Mouse (Mus musculus) lung, postnatal 0 days (tissue): ENCODE results near the gene Tspan13. TPM values are rescaled to one million over a fixed set of nuclear protein-coding genes. Genes with fewer than 3 reads are reported as not detected.

Source experiments
- ATAC-seq: fragments of 200-750 bp; cut with Nextera tagmentation; 2 replicates; pipeline ENCODE4 v1.8.0; 2017; ENCODE audit warnings: moderate library complexity
- DNase-seq: peaks from one replicate; pipeline ENCODE4 v3.0.0-alpha.2; 2016; ENCODE audit warnings: low spot score
- H3K27ac ChIP-seq: fragments of 300-500 bp; sonication (generic); 2 replicates; pipeline ENCODE4 v1.5.1; 2014; ENCODE audit warnings: antibody characterized with exemption, mild to moderate bottlenecking, low read length, mixed read lengths
- H3K27me3 ChIP-seq: fragments of 300-500 bp; sonication (generic); replicated peaks from 2 replicates; pipeline ENCODE4 v1.6.1; 2014; ENCODE audit warnings: low read length, mixed read lengths; ENCODE audit not compliant: insufficient read depth
- H3K36me3 ChIP-seq: fragments of 300-500 bp; sonication (generic); 2 replicates; pipeline ENCODE4 v1.6.1; 2014; ENCODE audit warnings: low read length, mixed read lengths; ENCODE audit not compliant: insufficient read depth
- H3K4me1 ChIP-seq: fragments of 300-500 bp; sonication (generic); 2 replicates; pipeline ENCODE4 v1.6.1; 2014; ENCODE audit warnings: antibody characterized with exemption, low read depth, low read length, mixed read lengths; ENCODE audit not compliant: insufficient read depth
- H3K4me2 ChIP-seq: fragments of 300-500 bp; sonication (generic); replicated peaks from 2 replicates; pipeline ENCODE4 v1.6.1; 2014; ENCODE audit warnings: low read depth, mild to moderate bottlenecking, low read length, moderate library complexity, mixed read lengths
- H3K4me3 ChIP-seq: fragments of 300-500 bp; sonication (generic); 2 replicates; pipeline ENCODE4 v1.5.1; 2014; ENCODE audit warnings: low read depth, low read length
- H3K9ac ChIP-seq: fragments of 300-500 bp; sonication (generic); replicated peaks from 2 replicates; pipeline ENCODE4 v1.6.1; 2014; ENCODE audit warnings: low read depth, mild to moderate bottlenecking
- H3K9me3 ChIP-seq: fragments of 300-500 bp; sonication (generic); 2 replicates; pipeline ENCODE4 v1.6.1; 2016; ENCODE audit warnings: low read length, mixed read lengths
- CTCF ChIP-seq: IDR thresholded peaks from 2 replicates; pipeline ENCODE4 v1.5.1; 2016; ENCODE audit warnings: antibody characterized with exemption, mild to moderate bottlenecking
- EP300 ChIP-seq: IDR thresholded peaks from 2 replicates; pipeline ENCODE4 v1.6.1; 2016; ENCODE audit warnings: antibody characterized with exemption, mild to moderate bottlenecking, control low read depth
- WGBS: fragments of 180-500 bp; shearing (Covaris S2); extraction: QIAGEN DNeasy Blood & Tissue Kit; methylation state at CpG from one replicate; pipeline ENCODE4 v1.1.7; 2014; 5-methylcytosine and 5-hydroxymethylcytosine counted together
- polyA plus RNA-seq: library from polyadenylated mRNA; unstranded; fragments of >200 nt; fragmentation: Nextera tagmentation; extraction: Ambion mirVana; gene quantifications from 2 replicates; pipeline ENCODE4 v1.2.1, GENCODE M21; 2015

Gene Tspan13
- polyA plus RNA-seq, 1 experiment from 2014 or later = 255 TPM

- no peak overlapping the region for H3K4me3 ChIP-seq
- no peak for DNase-seq
- 19% methylated on average over 5 of the region's 5 CpGs for WGBS
- H3K27me3 ChIP-seq = no peaks in the 10 kb centered on the region
- no peak for TF ChIP-seq EP300
- no peak for TF ChIP-seq CTCF
- no peaks in the 10 kb centered on the region for H3K36me3 ChIP-seq
- no peaks in the 10 kb centered on the region for H3K9me3 ChIP-seq
- no peak overlapping the region for H3K27ac ChIP-seq
- H3K9ac ChIP-seq = no peak overlapping the region
- no peaks in the 10 kb centered on the region for H3K4me1 ChIP-seq
- no peak overlapping the region for H3K4me2 ChIP-seq
- no peak for ATAC-seq
These were observed 30.6 kb upstream of the Tspan13 start for GRCm38 (mm10) chr12:36072860-36073259.

- 80% methylated on average over 4 of the region's 4 CpGs for WGBS
- Histone ChIP-seq H3K27me3 (no peaks in the 10 kb centered on the region), H3K36me3 (no peaks in the 10 kb centered on the region), H3K4me2 (no peak overlapping the region), H3K4me3 (no peak overlapping the region), H3K9me3 (no peaks in the 10 kb centered on the region), H3K27ac (no peak overlapping the region), H3K4me1 (no peaks in the 10 kb centered on the region), H3K9ac (no peak overlapping the region)
- ATAC-seq = no peak
- no peak for DNase-seq
- no peak for TF ChIP-seq CTCF
These were observed 27.9 kb upstream of the Tspan13 start for GRCm38 (mm10) chr12:36070231-36070630.

GRCm38 (mm10) chr12:36067538-36067937, 25.2 kb upstream of the Tspan13 start:
- TF ChIP-seq EP300 = no peak
- no peak for TF ChIP-seq CTCF

GRCm38 (mm10) chr12:36065911-36066310, 23.6 kb upstream of the Tspan13 start:
- Histone ChIP-seq H3K4me2 (no peak overlapping the region), H3K9me3 (no peaks in the 10 kb centered on the region), H3K27ac (no peak overlapping the region), H3K4me3 (no peak overlapping the region), H3K36me3 (no peaks in the 10 kb centered on the region), H3K27me3 (no peaks in the 10 kb centered on the region), H3K9ac (no peak overlapping the region), H3K4me1 (no peaks in the 10 kb centered on the region)
- no peak for ATAC-seq
- no peak for TF ChIP-seq CTCF
- TF ChIP-seq EP300 = no peak
- 83% methylated on average over 1 of the region's 1 CpGs for WGBS
- DNase-seq = no peak

More at GRCm38 (mm10) chr12:36067538-36067937, 25.2 kb upstream of the Tspan13 start:
- H3K4me3 ChIP-seq = no peak overlapping the region
- H3K9ac ChIP-seq = no peak overlapping the region
- whole genome bisulfite sequencing = 85% methylated on average over 2 of the region's 2 CpGs
- H3K27me3 ChIP-seq = no peaks in the 10 kb centered on the region
- H3K4me2 ChIP-seq = no peak overlapping the region
- H3K27ac ChIP-seq = no peak overlapping the region
- no peak for DNase-seq
- no peaks in the 10 kb centered on the region for H3K4me1 ChIP-seq
- no peaks in the 10 kb centered on the region for H3K36me3 ChIP-seq
- H3K9me3 ChIP-seq = no peaks in the 10 kb centered on the region
- no peak for ATAC-seq

- ATAC-seq = no peak
- TF ChIP-seq EP300 (no peak), CTCF (no peak)
- 29% methylated on average over 2 of the region's 2 CpGs for WGBS
These were observed 15.4 kb upstream of the Tspan13 start for GRCm38 (mm10) chr12:36057699-36058098.

GRCm38 (mm10) chr12:36050276-36050675, 8.0 kb upstream of the Tspan13 start:
- no peaks in the 10 kb centered on the region for H3K4me1 ChIP-seq
- WGBS = 63% methylated on average over 1 of the region's 1 CpGs
- no peaks in the 10 kb centered on the region for H3K27me3 ChIP-seq
- TF ChIP-seq EP300 (no peak), CTCF (no peak)
- no peak overlapping the region for H3K9ac ChIP-seq
- H3K27ac ChIP-seq = no peak overlapping the region
- no peak overlapping the region for H3K4me2 ChIP-seq
- no peak overlapping the region for H3K4me3 ChIP-seq
- no peaks in the 10 kb centered on the region for H3K36me3 ChIP-seq
- no peak for ATAC-seq
- no peak for DNase-seq
- H3K9me3 ChIP-seq = no peaks in the 10 kb centered on the region

More at GRCm38 (mm10) chr12:36057699-36058098, 15.4 kb upstream of the Tspan13 start:
- H3K4me2 ChIP-seq = no peak overlapping the region
- DNase-seq = no peak
- no peaks in the 10 kb centered on the region for H3K9me3 ChIP-seq
- H3K36me3 ChIP-seq = no peaks in the 10 kb centered on the region
- H3K27ac ChIP-seq = no peak overlapping the region
- H3K9ac ChIP-seq = no peak overlapping the region
- no peaks in the 10 kb centered on the region for H3K27me3 ChIP-seq
- no peaks in the 10 kb centered on the region for H3K4me1 ChIP-seq
- no peak overlapping the region for H3K4me3 ChIP-seq

- ATAC-seq (no peak), DNase-seq (no peak)
- Histone ChIP-seq H3K4me3 (no peak overlapping the region), H3K27me3 (no peaks in the 10 kb centered on the region), H3K36me3 (no peaks in the 10 kb centered on the region), H3K9ac (no peak overlapping the region), H3K9me3 (no peaks in the 10 kb centered on the region), H3K4me2 (no peak overlapping the region), H3K27ac (no peak overlapping the region), H3K4me1 (no peaks in the 10 kb centered on the region)
- TF ChIP-seq CTCF (no peak), EP300 (no peak)
- 78% methylated on average over 2 of the region's 2 CpGs for WGBS
These were observed 5.3 kb upstream of the Tspan13 start for GRCm38 (mm10) chr12:36047593-36047992.
